25 mouse cellular contexts compared by ENCODE assay signal in the genomic region with DNA sequence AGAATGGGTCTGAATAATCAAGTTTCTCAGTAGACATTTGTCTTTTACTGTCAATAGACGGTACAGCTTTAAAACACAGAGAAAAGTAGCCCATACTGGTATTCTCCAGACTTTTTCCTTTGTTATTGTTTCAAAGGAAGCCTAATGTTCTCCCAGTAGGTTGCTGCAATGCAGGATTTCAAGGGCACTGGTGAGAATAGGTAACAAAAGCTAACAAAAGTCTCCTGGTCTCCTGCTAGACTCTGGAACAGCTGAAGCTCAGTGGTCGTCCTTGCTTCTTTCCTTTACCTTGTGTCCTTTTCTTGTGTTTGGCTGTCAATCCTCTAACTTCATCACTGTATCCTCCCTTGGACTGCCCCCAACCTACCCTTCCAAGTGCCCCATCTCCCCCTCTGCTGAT.
DNase-seq lines count a peak whose midpoint lies in the region; ATAC-seq and TF ChIP-seq lines count a peak whose summit lies in the region.
"Had no signal": no experiment of that assay in that cellular context is flagged by ENCODE, and none has a peak within 500 bp of the region (broad histone marks: within the 10 kb centered on the region; RNA-seq: fewer than 3 reads in every experiment).

No protein-coding gene starts in this region.

- no peak for ATAC-seq in hindbrain, embryonic 13.5 days (ENCODE audit: low FRiP score)
- ATAC-seq: activated CD4-positive, CD25-positive, alpha-beta regulatory T cell, adult 4 months; CD4-positive, CD25-positive, alpha-beta regulatory T cell, adult 4 months; Patski had no signal

- H3K9me3 ChIP-seq in ES-E14 (ENCODE audit: control insufficient read depth, insufficient read depth, low read depth, low read length), result no peaks in the 10 kb centered on the region
- no peaks in the 10 kb centered on the region for H3K9me3 ChIP-seq in hindbrain, embryonic 13.5 days

- H3K4me3 ChIP-seq in ES-E14 (ENCODE audit: insufficient read depth in 1 of 2, low read depth in 1 of 2, low read length in 2 of 2, poor library complexity in 1 of 2, severe bottlenecking in 1 of 2), result no peak overlapping the region
- H3K4me3 ChIP-seq in hindbrain, embryonic 13.5 days, result no peak overlapping the region

- no peak overlapping the region for H3K27ac ChIP-seq in ES-E14 (ENCODE audit: insufficient read depth, low read depth, low read length, poor library complexity, severe bottlenecking)
- H3K27ac ChIP-seq in hindbrain, embryonic 13.5 days, result no peak overlapping the region

- WGBS in hindbrain, embryonic 13.5 days, result 37% methylated on average over 2 of the region's 2 CpGs

- H3K27me3 ChIP-seq in hindbrain, embryonic 13.5 days, result no peaks in the 10 kb centered on the region

- H3K9ac ChIP-seq in ES-E14 (ENCODE audit: insufficient read depth, low read depth, low read length, poor library complexity, severe bottlenecking), result no peak overlapping the region
- no peak overlapping the region for H3K9ac ChIP-seq in hindbrain, embryonic 13.5 days

- in situ Hi-C loops in ES-E14 (cut with MboI; ENCODE audit: low sequenced_read_pairs in 2 of 2, unreplicated experiment in 2 of 2), result no loop called here

- DNase-seq in ES-CJ7 (ENCODE audit: low read depth, low spot score), result peak; percentile 23
- peak; percentile 7 for DNase-seq in ES-E14 (ENCODE audit: low read depth, low spot score)
- DNase-seq in R1 (ENCODE audit: low read depth, low spot score), result peak; percentile 58
- DNase-seq in ZHBTc4 (ENCODE audit: low read depth, low spot score), result peak; percentile 50
- DNase-seq in ovary, adult 18-20 months (ENCODE audit: low spot score), result no peak
- DNase-seq in embryo, embryonic 10 days (ENCODE audit: low spot score), result no peak
- no peak for DNase-seq in gastrocnemius, postnatal 36 days
- DNase-seq: adrenal gland, adult 2 months; adrenal gland, adult 8-10 months; adrenal gland, postnatal 10 days; adrenal gland, postnatal 14 days; adrenal gland, postnatal 25 days; adrenal gland, postnatal 36 days; B cell, adult 2 months; cerebellum, adult 11 months; cerebellum, adult 11-12 months; cerebellum, adult 18-20 months; cerebellum, adult 2 months; cerebellum, adult 8-10 months; cerebellum, adult 9-10 months had no signal

- H3K36me3 ChIP-seq in ES-E14 (ENCODE audit: control insufficient read depth, insufficient read depth, low read length, poor library complexity, severe bottlenecking), result no peaks in the 10 kb centered on the region
- H3K36me3 ChIP-seq in hindbrain, embryonic 13.5 days, result no peaks in the 10 kb centered on the region
- H3K36me3 ChIP-seq: G1E had no signal

- H3K4me2 ChIP-seq in hindbrain, embryonic 13.5 days, result no peak overlapping the region

- intact Hi-C loops in gastrocnemius, postnatal 36 days (cut with DNase I), result no loop called here

- H3K4me1 ChIP-seq in ES-E14 (ENCODE audit: control insufficient read depth in 2 of 2, insufficient read depth in 2 of 2, low read length in 2 of 2, poor library complexity in 1 of 2), result no peaks in the 10 kb centered on the region
- no peaks in the 10 kb centered on the region for H3K4me1 ChIP-seq in hindbrain, embryonic 13.5 days (replicated peaks)

TF ChIP-seq in ES-E14, 5 proteins besides CTCF, POLR2A, EP300 and RAD21:
- no peak for TF ChIP-seq ZC3H11A (IDR thresholded peaks at IDR 0.05; ENCODE audit: borderline replicate concordance, low read depth, low read length)
- no peak for TF ChIP-seq CHD2 (IDR thresholded peaks at IDR 0.05; ENCODE audit: low read depth, low read length)
- no peak for TF ChIP-seq ZNF384 (IDR thresholded peaks at IDR 0.05; ENCODE audit: low read depth, low read length)
- TF ChIP-seq HCFC1 (IDR thresholded peaks at IDR 0.05; ENCODE audit: borderline replicate concordance, insufficient read depth, low read length), result no peak
- no peak for TF ChIP-seq MAFK (IDR thresholded peaks at IDR 0.05; ENCODE audit: insufficient read depth, low read depth, low read length)

Comparison
In these comparisons a context has a peak if more than half of its experiments do, and no peak if none do; other contexts are left out.
1. DNase-seq: peak in ES-CJ7 (single experiment), ES-E14 (single experiment), R1 (single experiment) and ZHBTc4 (single experiment); none in ovary, adult 18-20 months (single experiment), embryo, embryonic 10 days (single experiment) and gastrocnemius, postnatal 36 days (0 of 2).